15 mouse cellular contexts compared by ENCODE assay signal in genomic region chr6:99107081-99107482, GRCm38 (mm10).
DNase-seq lines count a peak whose midpoint lies in the region; ATAC-seq and TF ChIP-seq lines count a peak whose summit lies in the region.
"Had no signal": no experiment of that assay in that cellular context is flagged by ENCODE, and none has a peak within 500 bp of the region (broad histone marks: within the 10 kb centered on the region; RNA-seq: fewer than 3 reads in every experiment).

No protein-coding gene starts in this region.

- peaks cover 22% of the 10 kb centered on the region for H3K4me1 ChIP-seq in heart, embryonic 16.5 days (ENCODE audit: control insufficient read depth, insufficient read depth, low read length)
- H3K4me1 ChIP-seq in liver, postnatal 0 days (ENCODE audit: insufficient read depth) = peaks cover 7% of the 10 kb centered on the region

- no peak for TF ChIP-seq EP300 in liver, postnatal 0 days (IDR thresholded peaks at IDR 0.05; ENCODE audit: low read depth)

- no peaks in the 10 kb centered on the region for H3K27me3 ChIP-seq in heart, embryonic 16.5 days (ENCODE audit: control insufficient read depth, insufficient read depth, low read length)
- H3K27me3 ChIP-seq in liver, postnatal 0 days (ENCODE audit: insufficient read depth, low read length) = no peaks in the 10 kb centered on the region
- H3K27me3 ChIP-seq: embryonic facial prominence, embryonic 12.5 days; kidney, embryonic 15.5 days had no signal

- H3K36me3 ChIP-seq in heart, embryonic 16.5 days (ENCODE audit: control insufficient read depth, insufficient read depth) = no peaks in the 10 kb centered on the region
- no peaks in the 10 kb centered on the region for H3K36me3 ChIP-seq in liver, postnatal 0 days (replicated peaks; ENCODE audit: insufficient read depth, low read length)
- H3K36me3 ChIP-seq: embryonic facial prominence, embryonic 12.5 days; kidney, embryonic 15.5 days; limb, embryonic 10.5 days had no signal

- 0 out of 2 replicates have a peak overlapping the region, but pooled peaks have one; percentile 0 for H3K27ac ChIP-seq in heart, embryonic 16.5 days (ENCODE audit: low read length)
- no peak overlapping the region for H3K27ac ChIP-seq in liver, postnatal 0 days (ENCODE audit: low read depth)
- H3K27ac ChIP-seq: embryonic facial prominence, embryonic 12.5 days; kidney, embryonic 15.5 days had no signal

- DNase-seq in heart, postnatal 4 days = no peak
- DNase-seq in MEL-GATA-1-ER (ENCODE audit: extremely low read depth, low read depth) = peak; percentile 19
- DNase-seq in embryo, embryonic 10.5 days (ENCODE audit: low spot score) = peak; percentile 30
- DNase-seq in liver, postnatal 0 days = no peak
- no peak for DNase-seq in cerebellum, adult 18-20 months
- DNase-seq in thymus, postnatal 10 days (ENCODE audit: low spot score in 2 of 2) = no peak
- DNase-seq: adrenal gland, postnatal 14 days; cerebellum, adult 9-11 months; gastrocnemius, postnatal 14 days; thymus, postnatal 4 days had no signal

- no peak overlapping the region for H3K4me2 ChIP-seq in heart, embryonic 16.5 days (ENCODE audit: low read depth, low read length)
- no peak overlapping the region for H3K4me2 ChIP-seq in liver, postnatal 0 days (ENCODE audit: low read depth, low read length)
- H3K4me2 ChIP-seq: embryonic facial prominence, embryonic 12.5 days; kidney, embryonic 15.5 days had no signal

- H3K4me3 ChIP-seq in heart, embryonic 16.5 days (ENCODE audit: low read length) = no peak overlapping the region
- H3K4me3 ChIP-seq in liver, postnatal 0 days (ENCODE audit: low read depth, low read length) = no peak overlapping the region
- H3K4me3 ChIP-seq: embryonic facial prominence, embryonic 12.5 days; kidney, embryonic 15.5 days; limb, embryonic 10.5 days had no signal

- TF ChIP-seq CTCF in liver, postnatal 0 days (IDR thresholded peaks at IDR 0.05; ENCODE audit: low read depth) = no peak

- H3K9me3 ChIP-seq in heart, embryonic 16.5 days (replicated peaks; ENCODE audit: control insufficient read depth, low read length) = no peaks in the 10 kb centered on the region; the same call in 1 of the 2 replicates
- no peaks in the 10 kb centered on the region for H3K9me3 ChIP-seq in liver, postnatal 0 days (ENCODE audit: low read length)
- H3K9me3 ChIP-seq: embryonic facial prominence, embryonic 12.5 days; kidney, embryonic 15.5 days; limb, embryonic 10.5 days had no signal

- H3K9ac ChIP-seq in heart, embryonic 16.5 days (ENCODE audit: low read length) = no peak overlapping the region
- no peak overlapping the region for H3K9ac ChIP-seq in liver, postnatal 0 days (replicated peaks)
- H3K9ac ChIP-seq: embryonic facial prominence, embryonic 12.5 days; kidney, embryonic 15.5 days had no signal

- ATAC-seq in heart, embryonic 16.5 days (replicated peaks; ENCODE audit: extremely low read depth, insufficient read depth, low FRiP score) = no peak; the same call in 1 of the 2 replicates
- ATAC-seq in liver, postnatal 0 days = peak; percentile 38; the same call in 1 of the 2 replicates
- ATAC-seq: hindbrain, embryonic 16.5 days had no signal

- WGBS in heart, embryonic 16.5 days = 20% methylated on average over 6 of the region's 6 CpGs
- 64% methylated on average over 6 of the region's 6 CpGs for WGBS in liver, postnatal 0 days (ENCODE audit: insufficient replicate concordance)

Comparison
In these comparisons a context has a peak if more than half of its experiments do, and no peak if none do; other contexts are left out.
1. DNase-seq: peak in MEL-GATA-1-ER (single experiment) and embryo, embryonic 10.5 days (single experiment); none in heart, postnatal 4 days (single experiment), liver, postnatal 0 days (single experiment), cerebellum, adult 18-20 months (0 of 2) and thymus, postnatal 10 days (0 of 2).